Mouse (Mus musculus) kidney, postnatal 25 days (tissue): ENCODE data around the gene Batf2.
"Not testable (repeated sequence)": the region's sequence is repeated elsewhere in the genome, so short reads cannot be mapped to it uniquely, and the experiment has no call there.

ENCODE experiments used
- DNase-seq, 2 experiments: peaks; one replicate each; pipeline ENCODE4 v3.0.0; 2021; ENCODE audit warnings: mixed read lengths in 2 of 2

Gene Batf2

GRCm38 (mm10) chr19:6132171-6132827 is 8.5 kb upstream of the Batf2 start:
- no peak for DNase-seq

GRCm38 (mm10) chr19:6133197-6133596 is 7.6 kb upstream of the Batf2 start:
- not testable (repeated sequence) for DNase-seq

- no peak for DNase-seq
Observed at GRCm38 (mm10) chr19:6136397-6136796, 4.4 kb upstream of the Batf2 start.

GRCm38 (mm10) chr19:6139701-6140100 is 1.1 kb upstream of the Batf2 start:
- DNase-seq, result no peak

GRCm38 (mm10) chr19:6140374-6140677 is 457 bp upstream of the Batf2 start:
- no peak for DNase-seq

- peak; percentile 88 to 90 for DNase-seq
Observed at GRCm38 (mm10) chr19:6141394-6141749, 589 bp downstream of the Batf2 start, which contains the start of gene Arl2. TSS of gene Arl2 (minus strand) at chr19:6141548.

GRCm38 (mm10) chr19:6144842-6145241 is 4.1 kb downstream of the Batf2 start:
- no peak for DNase-seq

- DNase-seq, result no peak
Observed at GRCm38 (mm10) chr19:6155174-6155573, 14.4 kb downstream of the Batf2 start.

- DNase-seq, result peak; percentile 60 to 85
Observed at GRCm38 (mm10) chr19:6156372-6156771, 15.6 kb downstream of the Batf2 start.

GRCm38 (mm10) chr19:6157220-6157619 is 16.4 kb downstream of the Batf2 start:
- no peak for DNase-seq

GRCm38 (mm10) chr19:6163872-6164547 is 23.2 kb downstream of the Batf2 start:
- DNase-seq, result peak; percentile 58 to 74

GRCm38 (mm10) chr19:6166750-6167149 is 26.0 kb downstream of the Batf2 start:
- no peak for DNase-seq

GRCm38 (mm10) chr19:6171215-6171614 is 30.4 kb downstream of the Batf2 start:
- peak; percentile 11 to 63 for DNase-seq

GRCm38 (mm10) chr19:6174771-6175170 is 34.0 kb downstream of the Batf2 start:
- DNase-seq, result no peak

- no peak for DNase-seq
Observed at GRCm38 (mm10) chr19:6178775-6179174, 38.0 kb downstream of the Batf2 start.

- DNase-seq, result no peak
Observed at GRCm38 (mm10) chr19:6181629-6182028, 40.8 kb downstream of the Batf2 start.

GRCm38 (mm10) chr19:6182534-6182933 is 41.8 kb downstream of the Batf2 start:
- DNase-seq, result no peak

- DNase-seq, result no peak
Observed at GRCm38 (mm10) chr19:6184131-6184530, 43.3 kb downstream of the Batf2 start, which contains the start of gene Majin. TSS of gene Majin (plus strand) at chr19:6184388.

- DNase-seq, result no peak
Observed at GRCm38 (mm10) chr19:6204265-6204664, 63.5 kb downstream of the Batf2 start.

GRCm38 (mm10) chr19:6206716-6207115 is 65.9 kb downstream of the Batf2 start:
- DNase-seq, result no peak

- no peak for DNase-seq
Observed at GRCm38 (mm10) chr19:6216046-6216705, 75.4 kb downstream of the Batf2 start.

- DNase-seq, result no peak
Observed at GRCm38 (mm10) chr19:6218606-6219005, 77.8 kb downstream of the Batf2 start.
